Mouse (Mus musculus): ENCODE data around the gene Arl15.

DNA sequence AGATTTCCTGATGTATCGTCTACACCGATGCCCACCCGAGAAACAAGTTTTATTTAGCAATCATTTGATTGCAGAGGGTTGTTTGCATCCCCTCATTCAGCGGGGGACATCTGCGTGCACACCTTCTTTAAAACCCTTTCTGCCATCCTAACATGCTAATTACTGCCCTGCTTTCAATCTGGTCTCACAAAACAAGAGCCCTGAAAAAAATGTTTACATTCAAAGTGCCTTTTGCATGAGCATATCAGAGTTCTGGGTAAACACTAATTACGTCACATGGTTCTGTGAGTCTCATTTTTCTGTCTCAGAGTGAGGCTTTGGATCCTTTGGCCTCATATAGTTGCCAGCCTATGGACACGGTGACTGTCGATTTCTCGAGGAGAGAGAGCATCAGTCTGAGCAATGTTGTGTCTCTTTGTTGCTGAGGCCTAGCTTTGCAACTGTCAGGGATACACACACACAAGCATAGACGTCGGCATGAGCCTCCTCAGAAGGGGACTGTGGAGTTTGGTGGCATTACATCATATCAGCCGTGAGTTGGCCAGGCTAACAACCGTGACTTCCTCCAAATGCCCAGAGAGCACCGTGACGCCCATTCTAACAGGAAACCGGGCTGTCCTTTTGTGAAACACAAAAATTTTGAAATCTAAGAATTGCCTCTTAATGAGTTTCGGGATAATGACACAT lies 283.4 kb downstream of the Arl15 start:
- no peak for TF ChIP-seq CTCF (IDR thresholded peaks at IDR 0.05)
- TF ChIP-seq EP300 (IDR thresholded peaks at IDR 0.05): no peak
